Mouse (Mus musculus): ENCODE measurements around the gene Isy1.

The Isy1 gene

DNA sequence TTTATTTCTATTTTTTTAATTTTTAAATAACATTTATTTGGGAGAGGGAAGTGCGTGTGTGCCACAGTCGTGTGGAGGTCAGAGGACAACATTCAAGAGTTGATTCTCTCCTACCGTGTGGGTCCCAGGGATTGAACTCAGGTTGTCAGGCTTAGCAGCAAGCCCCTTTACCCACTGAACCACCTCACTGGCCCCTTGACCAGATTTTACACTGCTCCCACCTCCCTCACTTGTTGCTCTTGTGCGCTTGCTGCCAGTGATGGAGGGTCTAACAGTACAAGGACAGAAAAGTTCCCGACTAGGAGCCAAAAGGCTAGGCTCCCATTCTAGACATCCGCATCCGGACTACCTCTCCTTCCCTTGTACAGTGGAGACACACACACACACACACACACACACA lies 33.1 kb downstream of the Isy1 start:
- DNase-seq (ENCODE audit: low read depth, low spot score): no peak

DNA sequence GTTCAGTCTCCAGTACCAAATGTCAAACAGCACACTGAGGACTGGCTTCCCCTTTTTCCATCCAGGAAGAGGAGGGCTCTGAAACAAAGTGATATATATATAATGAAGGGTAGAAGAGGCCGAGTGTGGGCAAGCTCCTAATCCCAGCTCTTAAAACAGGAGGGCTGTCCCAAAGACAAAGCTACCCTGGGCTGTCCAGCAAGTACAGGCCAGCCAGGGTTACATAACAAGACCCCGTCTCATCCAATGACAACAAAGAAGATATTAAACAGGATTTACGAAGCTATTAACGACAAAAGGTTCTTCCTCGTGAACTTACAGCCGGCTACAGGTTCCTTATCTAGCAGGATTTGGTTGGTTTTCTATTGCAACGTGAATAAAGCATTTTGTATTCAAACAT lies 33.7 kb downstream of the Isy1 start:
- no peak for DNase-seq (ENCODE audit: low read depth, low spot score)

DNA sequence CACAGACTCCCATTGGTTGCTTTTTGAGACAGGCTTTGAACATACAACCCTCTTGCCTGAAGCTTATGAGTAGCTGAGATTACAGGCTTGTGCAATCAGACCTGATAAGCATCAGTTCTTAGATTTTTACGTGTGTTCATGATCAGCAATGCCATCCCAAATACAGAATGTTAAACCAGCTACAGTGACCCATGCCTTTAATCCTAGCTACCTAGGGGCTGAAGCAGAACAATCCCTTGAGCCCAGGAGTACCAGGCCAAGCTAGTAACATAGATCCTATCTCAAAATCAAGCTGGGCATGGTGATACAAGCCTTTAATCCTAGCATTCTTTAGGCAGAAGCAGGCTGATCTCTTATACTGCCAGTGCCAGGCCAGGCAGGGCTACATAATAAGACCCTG lies 34.6 kb downstream of the Isy1 start:
- DNase-seq (ENCODE audit: low read depth, low spot score): no peak

DNA sequence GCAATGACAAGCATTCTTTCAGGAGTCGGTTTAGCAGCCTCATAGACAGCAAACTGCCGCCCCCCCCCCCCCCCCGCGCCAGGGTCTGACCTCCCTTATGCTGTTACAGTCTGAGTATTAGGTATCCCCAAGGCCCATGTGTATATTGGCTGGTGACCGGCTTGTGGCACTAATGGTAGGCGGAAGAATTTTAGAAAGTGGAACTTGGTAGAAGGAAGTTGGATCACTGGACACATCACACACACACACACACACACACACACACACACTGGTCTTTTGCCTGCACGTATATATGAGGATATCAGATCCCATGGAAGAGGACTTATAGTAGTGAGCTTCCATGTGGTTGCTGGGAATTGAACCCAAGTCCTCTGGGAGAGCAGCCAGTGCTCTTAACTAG lies 36.1 kb downstream of the Isy1 start:
- DNase-seq (ENCODE audit: low read depth, low spot score): no peak

DNA sequence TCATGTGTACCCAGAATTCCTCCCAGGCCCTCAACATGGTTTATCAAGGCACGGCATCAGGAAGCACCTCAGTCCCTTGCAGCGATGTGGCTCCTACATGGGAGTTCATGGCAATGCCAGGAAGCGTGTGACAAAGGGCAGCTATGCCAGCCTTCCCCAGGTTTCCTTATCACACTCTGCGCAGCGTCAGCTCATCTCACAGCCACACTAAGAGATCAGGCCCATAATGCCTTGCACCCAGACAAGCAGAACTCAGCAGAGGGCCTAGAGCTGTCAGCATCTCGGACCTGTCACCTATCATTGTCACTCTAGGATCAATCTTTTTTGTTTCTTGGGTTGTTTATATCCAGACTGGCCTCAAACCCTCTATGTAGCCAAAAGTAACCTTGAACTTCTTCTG lies 39.0 kb downstream of the Isy1 start:
- no peak for DNase-seq (ENCODE audit: low read depth, low spot score)

DNA sequence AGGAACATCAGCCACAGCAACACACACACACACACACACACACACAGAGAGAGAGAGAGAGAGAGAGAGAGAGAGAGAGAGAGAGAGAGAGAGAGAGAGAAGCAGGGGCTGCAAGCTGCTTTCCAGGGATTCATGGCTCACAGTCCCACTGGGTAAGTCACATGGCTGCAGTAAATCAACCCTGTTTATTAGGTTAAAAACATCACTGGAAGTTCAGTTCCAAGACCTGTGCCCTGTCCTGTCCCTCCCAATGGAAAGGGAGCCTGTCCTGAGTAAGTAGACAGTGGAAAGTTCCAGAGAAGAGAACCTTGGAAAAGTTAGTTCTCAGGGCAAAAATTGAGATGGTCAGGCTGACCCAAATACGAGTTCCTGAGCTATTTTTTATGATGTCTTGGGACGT lies 41.3 kb downstream of the Isy1 start:
- no peak for DNase-seq (ENCODE audit: low read depth, low spot score)

DNA sequence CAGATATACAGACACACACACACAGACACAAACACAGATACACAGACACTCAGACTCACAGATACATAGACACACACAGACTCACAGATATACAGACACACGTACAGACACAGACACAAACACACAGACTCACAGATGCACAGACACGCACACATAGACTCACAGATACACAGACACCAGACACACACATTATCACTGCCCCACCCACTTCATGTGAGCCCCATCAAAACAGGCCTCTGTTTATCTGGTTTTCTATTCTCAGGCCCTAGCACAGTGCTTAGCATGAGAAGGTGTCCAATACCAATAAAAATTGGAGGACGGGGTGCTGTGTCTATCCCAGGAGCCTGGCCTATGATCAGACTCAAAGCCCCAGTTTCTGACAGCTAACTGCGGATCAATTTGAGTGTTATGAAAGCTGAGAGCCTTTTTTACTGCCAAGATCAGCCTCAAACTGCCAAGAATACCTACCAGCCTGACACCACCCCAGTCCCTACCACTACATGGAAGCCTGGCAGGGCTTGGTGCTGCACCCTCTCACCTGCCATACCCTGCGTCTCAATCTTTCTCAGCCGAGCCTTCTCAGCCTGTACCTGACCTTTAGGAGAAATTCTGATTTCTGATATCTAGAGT lies 42.2 kb downstream of the Isy1 start:
- DNase-seq (ENCODE audit: low read depth, low spot score): no peak

DNA sequence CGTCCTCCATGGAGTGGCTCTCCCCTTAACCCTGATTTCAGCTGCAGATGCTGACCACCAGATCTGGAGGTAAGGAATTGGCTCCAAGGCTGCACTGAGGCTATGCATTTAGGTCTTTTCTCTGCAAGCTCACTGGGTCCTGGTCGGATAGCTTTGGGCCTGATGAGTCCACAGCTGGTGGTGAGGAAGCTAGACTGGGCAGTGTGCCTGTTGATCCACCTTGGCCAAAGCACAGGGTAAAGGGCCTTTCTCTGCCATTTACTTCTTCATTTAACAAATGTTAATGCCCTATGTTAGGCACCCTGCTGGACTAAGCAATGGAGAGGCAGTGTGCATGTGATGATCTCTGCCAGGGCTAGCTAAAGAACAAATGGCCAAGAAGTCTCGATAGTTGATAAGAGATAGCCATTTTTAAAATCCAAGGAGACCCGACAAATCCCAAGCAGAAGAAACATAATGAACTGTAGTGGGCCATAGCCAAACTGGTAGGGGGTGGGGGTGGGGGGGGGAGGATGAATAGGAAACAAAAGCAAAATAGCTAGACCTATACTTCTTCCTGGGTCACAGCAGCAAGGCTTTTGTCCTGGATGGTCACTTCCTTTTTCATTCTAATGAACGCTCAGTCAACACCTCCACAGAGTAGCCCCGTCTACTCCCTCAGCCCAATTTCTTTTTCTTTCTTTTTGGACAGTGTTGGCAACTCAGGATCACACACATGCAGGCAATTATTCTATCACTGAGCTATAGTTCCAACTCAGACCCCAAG lies 43.0 kb downstream of the Isy1 start:
- DNase-seq (ENCODE audit: low read depth, low spot score): no peak

DNA sequence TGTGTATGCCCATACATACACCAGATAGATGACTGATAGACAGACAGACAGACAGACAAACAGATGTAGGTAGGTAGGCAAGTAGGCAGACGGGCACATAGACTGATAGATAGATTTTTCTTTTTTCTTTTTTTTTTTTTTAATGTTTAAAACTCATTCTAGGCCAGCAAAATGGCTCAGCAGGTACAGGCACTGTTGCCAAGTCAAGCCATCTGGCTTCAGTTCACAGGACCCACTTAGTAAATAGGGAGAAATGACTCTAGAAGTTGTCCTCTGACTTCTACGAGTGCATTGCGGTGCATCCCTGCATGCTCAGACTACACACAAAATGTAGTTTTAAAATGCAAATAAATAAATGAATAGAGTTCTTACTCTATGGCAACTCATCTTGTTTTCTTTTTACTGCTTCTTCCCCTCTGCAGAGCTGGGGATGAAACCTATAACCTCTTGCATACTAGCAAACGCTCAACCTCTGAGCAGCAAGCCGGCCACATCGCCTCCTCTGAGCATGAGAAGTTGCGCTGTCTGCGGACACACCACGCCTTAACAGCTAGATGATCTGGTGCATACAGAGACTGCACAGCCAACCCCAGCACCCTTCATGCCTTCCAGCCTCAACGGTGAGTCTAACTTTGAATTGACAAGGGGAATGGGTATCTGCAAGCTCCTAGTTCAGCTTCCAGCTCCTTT lies 44.6 kb downstream of the Isy1 start:
- no peak for DNase-seq (ENCODE audit: low read depth, low spot score)

DNA sequence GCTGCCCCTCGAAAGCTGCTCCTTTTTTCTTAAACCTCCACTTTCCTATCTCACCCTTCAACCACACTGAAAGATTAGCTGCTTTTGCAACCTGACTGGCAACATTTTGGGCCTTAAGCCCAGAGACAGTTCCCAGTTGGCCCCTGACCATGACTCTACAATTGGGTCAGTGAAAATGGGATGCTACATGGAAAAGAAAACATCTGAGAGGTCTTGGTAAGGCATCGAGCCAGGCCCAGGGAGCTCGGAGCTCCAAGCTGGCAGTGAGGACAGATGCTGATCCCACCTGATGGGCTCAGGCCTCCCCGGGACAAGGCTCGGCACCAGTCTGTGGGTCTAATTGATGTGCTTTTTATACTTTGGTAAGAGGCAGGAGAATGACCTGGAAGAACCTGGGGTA lies 46.8 kb downstream of the Isy1 start:
- DNase-seq (ENCODE audit: low read depth, low spot score): no peak

DNA sequence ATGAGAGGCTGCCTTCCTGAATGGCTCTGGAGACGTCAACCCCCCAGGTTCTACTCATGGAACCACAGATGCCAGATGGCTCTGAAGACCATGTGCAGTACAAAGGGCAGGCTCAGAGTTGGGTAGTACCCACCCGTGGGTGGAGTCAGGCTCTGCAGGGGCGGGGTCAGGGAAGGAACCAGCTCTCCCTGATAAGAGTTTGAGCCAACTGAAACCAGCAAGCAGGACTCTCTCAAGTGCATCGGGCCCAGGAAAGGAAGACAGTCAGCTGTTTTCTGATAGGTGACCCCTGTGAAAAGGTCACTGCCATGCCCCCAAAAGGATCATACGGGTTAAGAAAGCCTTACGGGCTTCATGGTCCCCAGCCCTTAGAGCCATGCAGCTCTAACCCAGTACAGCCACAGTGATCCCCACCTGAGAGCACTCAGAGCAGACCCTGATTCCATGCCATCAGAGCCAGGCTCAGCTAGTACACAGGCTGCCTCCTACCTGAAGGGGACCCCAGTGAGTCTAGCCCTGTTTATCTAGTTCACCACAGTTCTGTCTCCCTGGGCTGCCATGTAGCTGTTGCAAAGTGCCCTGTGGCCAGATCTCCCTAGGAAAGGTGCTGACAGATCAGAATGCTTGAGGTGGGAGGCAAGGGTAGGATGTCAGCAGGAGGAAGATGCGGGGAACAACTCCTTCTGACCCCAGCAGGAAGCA lies 47.7 kb downstream of the Isy1 start:
- no peak for DNase-seq (ENCODE audit: low read depth, low spot score)

DNA sequence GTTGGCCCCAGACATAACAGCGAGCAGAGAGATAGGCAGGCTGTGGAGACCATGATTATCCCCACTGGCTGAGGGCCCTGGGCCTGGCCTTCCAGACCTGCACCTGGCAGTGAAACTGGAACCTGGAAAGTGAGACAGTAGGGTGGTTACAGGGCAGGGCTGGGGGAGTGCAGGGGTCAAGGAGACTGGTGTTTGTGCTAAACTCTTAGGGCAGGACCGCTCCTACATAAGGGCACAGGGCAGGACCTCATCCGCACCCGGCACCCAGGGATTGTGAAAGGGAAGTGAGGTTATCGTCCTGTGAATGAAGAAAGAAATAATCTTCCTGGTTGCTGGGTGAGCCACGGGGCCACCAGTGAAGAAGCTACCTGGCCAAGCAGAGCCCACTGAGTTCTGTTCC lies 48.8 kb downstream of the Isy1 start:
- no peak for DNase-seq (ENCODE audit: low read depth, low spot score)

DNA sequence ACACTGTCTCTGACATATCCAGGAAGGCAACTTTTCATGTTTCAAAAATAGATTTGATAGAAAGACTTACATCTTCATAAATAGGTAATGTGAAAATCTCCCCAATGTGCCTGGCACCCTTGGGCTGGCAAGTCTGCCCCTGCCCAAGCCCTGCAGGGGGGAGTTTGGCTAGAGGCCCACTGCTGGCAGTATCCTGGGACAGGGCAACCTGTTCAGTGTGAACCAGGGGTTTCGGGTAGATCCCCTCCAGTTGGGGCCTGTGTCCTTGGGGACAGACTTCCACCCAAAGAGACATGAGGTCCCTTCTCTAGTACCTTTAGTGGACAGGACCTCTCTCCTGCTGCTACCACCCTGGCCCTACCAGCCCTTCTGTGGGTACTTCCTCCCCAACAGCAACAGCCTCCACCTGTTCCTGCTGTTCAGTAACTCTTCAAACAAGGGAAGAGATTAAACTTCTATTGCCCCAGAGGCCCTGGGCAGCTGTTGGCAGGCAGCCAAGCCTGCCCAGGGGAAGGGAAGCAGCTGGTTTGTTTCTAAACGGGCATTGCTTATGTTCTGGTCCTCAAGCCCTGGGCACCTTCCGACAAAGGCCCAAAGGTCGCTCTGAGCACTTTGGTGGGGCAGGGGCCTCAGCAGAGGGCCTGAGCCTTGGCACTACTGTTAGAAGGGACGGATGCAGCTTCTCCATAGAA lies 49.6 kb downstream of the Isy1 start:
- no peak for DNase-seq (ENCODE audit: low read depth, low spot score)

DNA sequence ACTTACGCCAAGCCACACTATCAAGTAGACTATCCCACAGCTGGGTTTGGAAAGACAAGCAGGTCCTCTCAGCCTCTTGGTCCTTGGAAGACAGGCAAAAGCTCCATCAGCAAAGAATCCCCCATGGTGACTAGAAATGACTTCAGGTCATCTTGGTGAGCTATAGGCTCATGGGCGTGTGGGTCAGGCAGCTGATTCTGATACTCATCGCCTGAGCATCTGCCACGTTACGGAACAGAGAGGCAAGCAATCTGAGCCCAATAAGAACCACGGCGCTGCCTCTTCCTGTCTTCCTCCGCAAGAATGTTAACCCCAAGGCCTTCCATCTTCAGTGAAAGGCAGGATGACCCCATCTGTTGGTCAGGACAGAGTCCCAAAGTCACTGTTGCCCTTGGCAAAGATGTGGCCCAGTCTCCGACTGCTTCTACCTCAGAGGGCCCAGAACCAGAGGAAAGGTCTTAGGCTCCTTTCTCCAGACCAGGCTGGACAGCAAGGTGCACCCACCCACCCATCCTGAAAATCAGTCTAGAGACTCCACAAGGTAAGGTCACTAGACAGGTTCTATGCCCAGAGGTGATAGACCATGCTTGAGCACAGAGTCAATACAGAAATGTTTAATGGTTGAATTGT lies 50.2 kb downstream of the Isy1 start:
- DNase-seq (ENCODE audit: low read depth, low spot score): no peak

DNA sequence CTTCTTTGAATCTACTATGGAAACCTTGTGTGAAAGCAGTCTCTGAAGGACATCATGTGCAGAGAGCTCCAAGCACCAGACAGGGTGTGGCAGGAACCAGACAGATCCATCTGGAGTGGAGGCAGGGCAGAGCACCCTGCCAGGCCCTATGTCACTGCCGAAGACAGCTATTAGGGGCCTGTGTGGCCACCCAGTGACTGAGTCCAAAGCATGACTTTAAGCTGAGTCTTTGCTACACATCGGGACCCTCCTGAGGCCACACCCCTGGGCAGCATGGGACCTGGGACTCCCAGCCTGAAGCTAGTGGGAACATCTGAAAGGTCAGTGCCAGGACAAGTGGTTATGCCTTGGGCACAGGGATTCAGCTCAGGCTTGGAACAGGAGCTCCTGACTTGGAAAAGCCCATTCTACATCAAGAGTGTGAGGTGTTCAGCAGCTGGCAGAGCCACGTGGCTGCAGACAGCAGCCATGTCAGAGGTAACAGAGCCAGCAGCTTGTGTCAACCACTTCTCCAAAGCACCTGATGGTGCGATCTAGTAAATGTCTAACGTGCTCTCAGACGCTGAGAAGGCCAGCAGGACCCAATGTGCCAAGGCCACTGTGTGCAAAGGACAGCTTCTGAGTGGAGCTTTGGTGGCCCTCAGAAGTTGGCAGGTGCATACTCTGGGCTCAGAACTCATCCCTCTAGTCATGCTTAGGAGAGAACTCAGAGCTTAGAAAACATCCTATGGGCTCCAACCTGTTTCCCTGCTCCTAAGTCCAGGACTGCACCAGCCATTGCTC lies 51.3 kb downstream of the Isy1 start:
- DNase-seq (ENCODE audit: low read depth, low spot score): no peak

DNA sequence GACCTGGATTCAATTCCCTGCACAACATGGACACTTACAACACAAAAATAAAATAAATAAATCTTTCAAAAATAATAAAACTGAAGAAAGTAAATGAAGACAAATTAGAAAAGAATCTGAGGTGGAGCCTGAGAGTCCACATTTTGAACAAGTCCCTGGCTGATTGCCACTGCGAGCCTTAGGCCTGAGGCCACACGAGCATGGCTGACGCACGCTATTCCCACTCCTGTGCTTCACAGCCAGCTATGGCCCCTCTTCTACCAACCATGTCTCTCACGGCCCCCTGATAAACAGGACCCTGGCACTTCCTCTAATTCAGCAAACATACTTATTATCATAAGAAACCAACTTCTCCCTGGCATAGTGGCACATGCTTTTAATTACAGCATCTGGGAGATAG lies 52.0 kb downstream of the Isy1 start:
- no peak for DNase-seq (ENCODE audit: low read depth, low spot score)

DNA sequence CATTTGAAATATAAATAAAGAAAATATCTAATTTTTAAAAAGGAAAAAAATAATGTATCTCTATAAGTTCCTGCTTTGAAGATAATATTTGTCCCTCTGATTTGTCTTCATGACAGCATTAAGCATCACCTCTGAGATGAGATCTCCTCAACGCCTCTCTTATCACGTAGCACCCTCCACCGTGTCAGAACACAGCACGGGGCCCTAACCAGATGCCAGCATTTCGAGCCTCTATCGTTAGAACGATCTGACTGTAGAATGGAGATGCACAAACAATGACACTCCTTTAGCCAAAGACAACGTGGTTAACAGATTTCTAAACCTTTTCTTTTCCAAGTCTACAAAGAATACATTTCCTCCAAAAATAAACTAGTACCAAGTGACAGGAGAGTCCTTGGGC lies 54.6 kb downstream of the Isy1 start:
- DNase-seq (ENCODE audit: low read depth, low spot score): no peak

DNA sequence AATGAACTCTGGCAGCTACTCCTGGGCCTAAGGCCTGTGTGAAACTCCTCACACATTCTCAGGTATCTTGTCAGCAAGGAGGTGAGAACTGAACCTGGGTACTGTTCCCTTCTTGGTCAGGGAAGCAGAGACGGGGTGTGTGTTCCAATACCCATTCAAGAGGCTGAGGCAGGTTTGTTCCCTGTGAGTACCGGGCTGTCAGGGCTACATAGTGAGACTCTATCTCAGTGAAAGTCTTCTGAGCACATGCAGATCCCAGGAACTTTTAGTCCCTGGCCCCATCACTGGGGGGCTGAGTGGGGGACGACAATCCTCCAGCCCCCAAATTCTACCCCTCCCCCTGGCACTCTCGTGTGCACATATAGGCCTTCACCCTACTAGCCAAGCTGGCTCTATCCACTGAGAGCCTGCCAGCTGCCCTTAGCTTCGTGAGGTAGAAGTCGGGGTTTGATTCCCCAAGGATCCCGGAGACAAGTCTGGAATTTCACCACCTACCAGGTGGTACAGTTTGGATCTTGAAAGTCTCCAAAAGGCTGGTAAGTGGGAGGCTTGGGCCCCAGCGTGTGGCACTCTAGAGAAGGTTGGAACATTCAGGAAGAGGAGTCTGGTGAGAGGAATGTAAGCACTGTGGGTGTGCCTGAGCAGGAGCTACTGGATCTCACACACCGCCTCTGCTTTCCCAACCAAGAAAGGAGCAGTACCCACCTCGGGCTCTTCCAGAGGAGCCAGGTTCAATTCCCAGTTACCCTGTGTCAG lies 57.9 kb downstream of the Isy1 start:
- no peak for DNase-seq (ENCODE audit: low read depth, low spot score)

DNA sequence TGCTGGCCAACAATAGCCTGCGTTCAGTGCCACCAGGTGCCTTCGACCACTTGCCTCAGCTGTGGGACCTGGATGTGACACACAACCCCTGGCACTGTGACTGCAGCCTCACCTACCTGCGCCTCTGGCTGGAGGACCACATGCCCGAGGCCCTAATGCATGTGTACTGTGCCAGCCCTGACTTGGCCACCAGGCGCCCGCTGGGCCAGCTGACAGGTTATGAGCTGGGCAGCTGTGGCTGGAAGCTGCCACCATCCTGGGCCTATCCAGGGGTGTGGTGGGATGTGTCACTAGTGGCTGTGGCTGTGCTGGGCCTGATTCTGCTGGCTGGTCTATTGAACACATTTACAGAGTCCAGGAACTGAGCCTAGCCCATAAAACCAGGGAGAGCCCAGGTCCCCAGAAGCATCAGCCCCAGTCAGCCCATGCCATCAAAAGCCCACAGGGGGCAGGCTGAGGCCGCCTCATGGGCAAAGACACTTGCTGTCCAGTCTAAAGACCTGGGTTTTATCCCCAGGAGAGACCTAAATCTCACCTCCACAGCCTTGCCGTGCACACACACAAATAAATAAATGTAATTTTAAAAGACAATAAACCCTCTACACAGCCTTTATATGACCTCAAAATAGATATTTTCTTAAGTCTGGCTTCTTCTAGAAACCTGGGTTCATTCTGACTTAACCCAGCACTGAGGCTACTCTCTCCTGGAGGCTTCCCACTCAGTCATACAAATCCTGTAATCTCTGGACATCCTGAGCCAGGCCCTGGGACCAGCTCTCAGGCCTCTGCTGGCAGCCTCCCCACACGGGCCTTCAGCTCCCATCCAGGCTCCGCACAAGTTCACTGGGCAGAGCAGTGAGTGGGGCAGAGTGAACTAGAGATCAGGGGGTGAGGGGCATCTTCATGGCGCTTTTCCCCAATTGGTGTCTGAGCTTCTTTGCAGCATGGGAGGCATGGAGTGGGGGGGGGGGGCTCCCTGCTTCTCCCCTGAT lies 59.1 kb downstream of the Isy1 start:
- no peak for DNase-seq (ENCODE audit: low read depth, low spot score)

All from forelimb bud, embryonic 11.5 days (tissue).